Mouse (Mus musculus): ENCODE results near the gene H2-DMb1. TPM values are rescaled to one million over a fixed set of nuclear protein-coding genes. Genes with fewer than 3 reads are reported as not detected.
A peak's percentile ranks its signal among the peaks of the same experiment; 100 is the strongest.
"Not testable (repeated sequence)": the region's sequence is repeated elsewhere in the genome, so short reads cannot be mapped to it uniquely, and the experiment has no call there.

H2-DMb1 gene
- polyA plus RNA-seq, 1 experiment from 2014 or later, result 3.2 TPM

GRCm38 (mm10) chr17:34139416-34139815 lies 13.5 kb upstream of the H2-DMb1 start:
- Histone ChIP-seq H3K9ac (peak overlapping the region; percentile 44), H3K36me3 (no peaks in the 10 kb centered on the region)
- 0 out of 2 replicates have a peak, but pooled peaks have one; percentile 39 for ATAC-seq

GRCm38 (mm10) chr17:34140240-34140639 lies 12.6 kb upstream of the H2-DMb1 start:
- H3K27me3 ChIP-seq (replicated peaks), result peaks cover 8% of the 10 kb centered on the region
- ATAC-seq, result no peak
- H3K27ac ChIP-seq, result no peak overlapping the region
- H3K4me3 ChIP-seq (replicated peaks), result no peak overlapping the region; the same call in 1 of the 2 replicates
- no peaks in the 10 kb centered on the region for H3K9me3 ChIP-seq
- no peaks in the 10 kb centered on the region for H3K36me3 ChIP-seq
- H3K9ac ChIP-seq, result no peak overlapping the region
- WGBS, result 11% methylated on average over 5 of the region's 5 CpGs
- peak overlapping the region; percentile 74 for H3K4me2 ChIP-seq (replicated peaks)
- H3K4me1 ChIP-seq (replicated peaks), result peaks cover 10% of the 10 kb centered on the region; the same call in 1 of the 2 replicates

More at GRCm38 (mm10) chr17:34139416-34139815, 13.5 kb upstream of the H2-DMb1 start:
- H3K27ac ChIP-seq, result no peak overlapping the region
- WGBS, result 2% methylated on average over 16 of the region's 16 CpGs
- peaks cover 8% of the 10 kb centered on the region for H3K27me3 ChIP-seq (replicated peaks)
- peaks cover 10% of the 10 kb centered on the region; the same call in 1 of the 2 replicates for H3K4me1 ChIP-seq (replicated peaks)
- H3K9me3 ChIP-seq, result no peaks in the 10 kb centered on the region
- peak overlapping the region; percentile 74 for H3K4me2 ChIP-seq (replicated peaks)
- peak overlapping the region; percentile 31 for H3K4me3 ChIP-seq (replicated peaks)

GRCm38 (mm10) chr17:34141448-34141847 lies 11.4 kb upstream of the H2-DMb1 start:
- no peak overlapping the region for H3K4me2 ChIP-seq (replicated peaks)
- peaks cover 8% of the 10 kb centered on the region for H3K27me3 ChIP-seq (replicated peaks)
- no peaks in the 10 kb centered on the region for H3K36me3 ChIP-seq
- ATAC-seq, result no peak
- WGBS, result 60% methylated on average over 4 of the region's 4 CpGs
- H3K4me1 ChIP-seq (replicated peaks), result peaks cover 10% of the 10 kb centered on the region; the same call in 1 of the 2 replicates
- no peaks in the 10 kb centered on the region for H3K9me3 ChIP-seq
- no peak overlapping the region for H3K4me3 ChIP-seq (replicated peaks)
- H3K27ac ChIP-seq, result no peak overlapping the region
- H3K9ac ChIP-seq, result no peak overlapping the region

- H3K27me3 ChIP-seq (replicated peaks), result peaks cover 8% of the 10 kb centered on the region
- WGBS, result 82% methylated on average over 7 of the region's 7 CpGs
- H3K27ac ChIP-seq, result no peak overlapping the region
- H3K9ac ChIP-seq, result no peak overlapping the region
- H3K4me2 ChIP-seq (replicated peaks), result no peak overlapping the region
- no peaks in the 10 kb centered on the region for H3K36me3 ChIP-seq
- ATAC-seq, result 0 out of 2 replicates have a peak, but pooled peaks have one; percentile 31
- H3K4me3 ChIP-seq (replicated peaks), result no peak overlapping the region
- no peaks in the 10 kb centered on the region for H3K9me3 ChIP-seq
- H3K4me1 ChIP-seq (replicated peaks), result peaks cover 10% of the 10 kb centered on the region; the same call in 1 of the 2 replicates
Observed at GRCm38 (mm10) chr17:34142456-34143010, 10.3 kb upstream of the H2-DMb1 start.

GRCm38 (mm10) chr17:34143033-34143432 lies 9.8 kb upstream of the H2-DMb1 start, which contains the start of gene H2-DMb2:
H2-DMb2 (plus strand) TSS chr17:34143307.
- no peak within 1 kb of the TSS for H3K4me2 ChIP-seq (replicated peaks)
- whole genome bisulfite sequencing, result 25% methylated on average over 7 of the region's 7 CpGs
- H3K4me3 ChIP-seq (replicated peaks), result no peak within 1 kb of the TSS
- no peaks in the 10 kb centered on the region for H3K36me3 ChIP-seq
- H3K9ac ChIP-seq, result no peak within 1 kb of the TSS
- ATAC-seq, result no peak
- no peak within 1 kb of the TSS for H3K27ac ChIP-seq
- no peaks in the 10 kb centered on the region for H3K9me3 ChIP-seq
- H3K4me1 ChIP-seq (replicated peaks), result peaks cover 10% of the 10 kb centered on the region; the same call in 1 of the 2 replicates
- peaks cover 7% of the 10 kb centered on the region for H3K27me3 ChIP-seq (replicated peaks)

GRCm38 (mm10) chr17:34143461-34143860 lies 9.4 kb upstream of the H2-DMb1 start:
- Histone ChIP-seq H3K9me3 (no peaks in the 10 kb centered on the region), H3K4me1 (replicated peaks) (peaks cover 10% of the 10 kb centered on the region; the same call in 1 of the 2 replicates), H3K27ac (no peak overlapping the region), H3K4me2 (replicated peaks) (no peak overlapping the region), H3K9ac (no peak overlapping the region), H3K27me3 (replicated peaks) (peaks cover 4% of the 10 kb centered on the region), H3K36me3 (no peaks in the 10 kb centered on the region), H3K4me3 (replicated peaks) (no peak overlapping the region)
- 61% methylated on average over 5 of the region's 5 CpGs for WGBS
- no peak for ATAC-seq

GRCm38 (mm10) chr17:34144221-34144620 lies 8.7 kb upstream of the H2-DMb1 start:
- not testable (repeated sequence) for ATAC-seq; H3K4me2 ChIP-seq (replicated peaks); H3K9me3 ChIP-seq; H3K27ac ChIP-seq; H3K9ac ChIP-seq; H3K36me3 ChIP-seq; H3K4me1 ChIP-seq (replicated peaks); H3K27me3 ChIP-seq (replicated peaks); H3K4me3 ChIP-seq (replicated peaks)
- 89% methylated on average over 4 of the region's 4 CpGs for WGBS

GRCm38 (mm10) chr17:34144960-34145371 lies 7.9 kb upstream of the H2-DMb1 start:
- no peak overlapping the region for H3K4me3 ChIP-seq (replicated peaks)
- H3K4me2 ChIP-seq (replicated peaks), result no peak overlapping the region
- H3K36me3 ChIP-seq, result no peaks in the 10 kb centered on the region
- no peaks in the 10 kb centered on the region for H3K9me3 ChIP-seq
- no peak overlapping the region for H3K27ac ChIP-seq
- H3K27me3 ChIP-seq (replicated peaks), result peaks cover 4% of the 10 kb centered on the region
- ATAC-seq, result no peak
- 74% methylated on average over 3 of the region's 3 CpGs for WGBS
- H3K4me1 ChIP-seq (replicated peaks), result peaks cover 1% of the 10 kb centered on the region; the same call in 1 of the 2 replicates
- no peak overlapping the region for H3K9ac ChIP-seq

GRCm38 (mm10) chr17:34155534-34155933 lies 2.7 kb downstream of the H2-DMb1 start:
- ATAC-seq, result no peak
- 53% methylated on average over 5 of the region's 5 CpGs for WGBS
- no peaks in the 10 kb centered on the region for H3K4me1 ChIP-seq (replicated peaks)
- no peaks in the 10 kb centered on the region for H3K36me3 ChIP-seq
- no peak overlapping the region for H3K9ac ChIP-seq
- H3K4me3 ChIP-seq (replicated peaks), result no peak overlapping the region
- H3K4me2 ChIP-seq (replicated peaks), result no peak overlapping the region
- H3K27me3 ChIP-seq (replicated peaks), result no peaks in the 10 kb centered on the region
- no peak overlapping the region for H3K27ac ChIP-seq
- no peaks in the 10 kb centered on the region for H3K9me3 ChIP-seq

- Histone ChIP-seq H3K4me1 (replicated peaks) (no peaks in the 10 kb centered on the region), H3K9ac (no peak overlapping the region), H3K4me3 (replicated peaks) (no peak overlapping the region), H3K36me3 (no peaks in the 10 kb centered on the region), H3K9me3 (no peaks in the 10 kb centered on the region), H3K27ac (no peak overlapping the region), H3K27me3 (replicated peaks) (no peaks in the 10 kb centered on the region), H3K4me2 (replicated peaks) (no peak overlapping the region)
- 42% methylated on average over 9 of the region's 9 CpGs for WGBS
- ATAC-seq, result no peak
Observed at GRCm38 (mm10) chr17:34164202-34164895, 11.5 kb downstream of the H2-DMb1 start.

GRCm38 (mm10) chr17:34165033-34165730 lies 12.3 kb downstream of the H2-DMb1 start:
- H3K4me3 ChIP-seq (replicated peaks), result no peak overlapping the region
- H3K4me1 ChIP-seq (replicated peaks), result no peaks in the 10 kb centered on the region
- ATAC-seq, result no peak
- no peaks in the 10 kb centered on the region for H3K36me3 ChIP-seq
- 78% methylated on average over 6 of the region's 6 CpGs for WGBS
- H3K9me3 ChIP-seq, result no peaks in the 10 kb centered on the region
- no peak overlapping the region for H3K27ac ChIP-seq
- no peaks in the 10 kb centered on the region for H3K27me3 ChIP-seq (replicated peaks)
- no peak overlapping the region for H3K9ac ChIP-seq
- no peak overlapping the region for H3K4me2 ChIP-seq (replicated peaks)

- 0% methylated on average over 2 of the region's 2 CpGs for WGBS
- no peaks in the 10 kb centered on the region for H3K9me3 ChIP-seq
- no peaks in the 10 kb centered on the region for H3K36me3 ChIP-seq
- no peaks in the 10 kb centered on the region for H3K27me3 ChIP-seq (replicated peaks)
- ATAC-seq, result no peak
- H3K9ac ChIP-seq, result no peak overlapping the region
- H3K27ac ChIP-seq, result no peak overlapping the region
- H3K4me1 ChIP-seq (replicated peaks), result no peaks in the 10 kb centered on the region
- no peak overlapping the region for H3K4me3 ChIP-seq (replicated peaks)
- no peak overlapping the region for H3K4me2 ChIP-seq (replicated peaks)
Observed at GRCm38 (mm10) chr17:34169279-34169678, 16.4 kb downstream of the H2-DMb1 start.

All from intestine, embryonic 15.5 days (tissue).